Mouse (Mus musculus) MEL (cell line): Measurements from ENCODE around the gene Rapgef4. TPM values are rescaled to one million over a fixed set of nuclear protein-coding genes. Genes with fewer than 3 reads are reported as not detected.

Experiments
- DNase-seq: peaks from one replicate; pipeline ENCODE4 v3.0.0; 2011; ENCODE audit warnings: low read depth, low spot score
- H3K27ac ChIP-seq: 2 replicates; pipeline ENCODE4 v1.5.1; 2012; ENCODE audit warnings: low read depth, mild to moderate bottlenecking, control low read depth, low read length, moderate library complexity; ENCODE audit not compliant: control insufficient read depth
- H3K27me3 ChIP-seq, 2 experiments: fragments of 150-350 bp in 1 of 2; sonication (generic) in 1 of 2; 2 replicates each; pipeline ENCODE4 v1.6.1; 2012; ENCODE audit warnings: low read length in 2 of 2, mild to moderate bottlenecking in 2 of 2, improper control_type of control experiment in 1 of 2, moderate library complexity in 1 of 2; ENCODE audit not compliant: insufficient read depth in 2 of 2, control insufficient read depth in 1 of 2
- H3K36me3 ChIP-seq, 2 experiments: 2 replicates each; pipeline ENCODE4 v1.6.1; 2012 to 2014; ENCODE audit warnings: low read length in 2 of 2, improper control_type of control experiment in 1 of 2, inconsistent platforms in 1 of 2, mild to moderate bottlenecking in 1 of 2; ENCODE audit not compliant: insufficient read depth in 2 of 2, control insufficient read depth in 1 of 2
- H3K4me1 ChIP-seq, 2 experiments: fragments of 150-350 bp in 1 of 2; sonication (generic) in 1 of 2; 2 replicates each; pipeline ENCODE4 v1.6.1; 2012; ENCODE audit warnings: low read length in 2 of 2, improper control_type of control experiment in 1 of 2, mild to moderate bottlenecking in 1 of 2; ENCODE audit not compliant: insufficient read depth in 2 of 2, control insufficient read depth in 1 of 2
- H3K4me3 ChIP-seq, 2 experiments: fragments of 150-350 bp in 1 of 2; sonication (generic) in 1 of 2; 2 replicates each; pipeline ENCODE4 v1.5.1; 2012; ENCODE audit warnings: low read depth in 2 of 2, low read length in 2 of 2, mild to moderate bottlenecking in 2 of 2, moderate library complexity in 2 of 2, control low read depth in 1 of 2, improper control_type of control experiment in 1 of 2; ENCODE audit not compliant: control insufficient read depth in 1 of 2, insufficient read depth in 1 of 2
- H3K79me2 ChIP-seq: 2 replicates; pipeline ENCODE4 v1.6.1; 2012; ENCODE audit warnings: mild to moderate bottlenecking, low read length, moderate library complexity; ENCODE audit not compliant: control insufficient read depth, poor library complexity, insufficient read depth
- H3K9ac ChIP-seq: 2 replicates; pipeline ENCODE4 v1.6.1; 2012; ENCODE audit warnings: low read depth, mild to moderate bottlenecking, control low read depth, low read length, moderate library complexity; ENCODE audit not compliant: control insufficient read depth, poor library complexity, severe bottlenecking
- H3K9me3 ChIP-seq: fragments of 150-350 bp; sonication (generic); replicated peaks from 2 replicates; pipeline ENCODE4 v1.6.1; 2012; ENCODE audit warnings: mild to moderate bottlenecking, low read length, improper control_type of control experiment, moderate library complexity; ENCODE audit not compliant: insufficient read depth
- CHD1 ChIP-seq: IDR thresholded peaks from 2 replicates; pipeline ENCODE4 v1.6.1; 2012; ENCODE audit warnings: low read depth, mild to moderate bottlenecking, inconsistent platforms, low read length, improper control_type of control experiment
- CHD2 ChIP-seq: IDR thresholded peaks from 2 replicates; pipeline ENCODE4 v1.6.1; 2011; ENCODE audit warnings: low read length, improper control_type of control experiment
- ELF1 ChIP-seq: IDR thresholded peaks from 2 replicates; pipeline ENCODE4 v1.6.1; 2014; ENCODE audit warnings: low read depth, mild to moderate bottlenecking, inconsistent platforms, low read length, improper control_type of control experiment, moderate library complexity
- KAT2A ChIP-seq: conservative IDR thresholded peaks from 2 replicates; pipeline ENCODE4 v1.6.1; 2012; ENCODE audit warnings: low read depth, low read length, improper control_type of control experiment, inconsistent platforms
- MAFK ChIP-seq: IDR thresholded peaks from 2 replicates; pipeline ENCODE4 v1.6.1; 2011; ENCODE audit warnings: low read depth, mild to moderate bottlenecking, low read length, improper control_type of control experiment, borderline replicate concordance
- MYB ChIP-seq: IDR thresholded peaks from 2 replicates; pipeline ENCODE4 v1.6.1; 2011; ENCODE audit warnings: mild to moderate bottlenecking, low read depth, low read length, improper control_type of control experiment
- MYC ChIP-seq: IDR thresholded peaks from 2 replicates; pipeline ENCODE4 v1.6.1; 2011; ENCODE audit warnings: low read depth, mild to moderate bottlenecking, low read length, improper control_type of control experiment, moderate library complexity
- NRF1 ChIP-seq: IDR thresholded peaks from 2 replicates; pipeline ENCODE4 v1.6.1; 2014; ENCODE audit warnings: low read depth, mild to moderate bottlenecking, inconsistent platforms, low read length, improper control_type of control experiment, moderate library complexity; ENCODE audit not compliant: poor library complexity, insufficient read depth, severe bottlenecking
- POLR2A ChIP-seq, 2 experiments: IDR thresholded peaks; 2 replicates each; pipeline ENCODE4 v1.6.1; 2011 to 2012; ENCODE audit warnings: low read length in 2 of 2, mild to moderate bottlenecking in 2 of 2, control low read depth in 1 of 2, improper control_type of control experiment in 1 of 2, low read depth in 1 of 2, moderate library complexity in 1 of 2; ENCODE audit not compliant: control insufficient read depth in 1 of 2, insufficient read depth in 1 of 2, poor library complexity in 1 of 2
- TBP ChIP-seq: IDR thresholded peaks from 2 replicates; pipeline ENCODE4 v1.8.0; 2011; ENCODE audit warnings: low read depth, low read length, improper control_type of control experiment
- TCF12 ChIP-seq: IDR thresholded peaks from 2 replicates; pipeline ENCODE4 v1.6.1; 2014; ENCODE audit warnings: low read depth, mild to moderate bottlenecking, inconsistent platforms, low read length, improper control_type of control experiment, moderate library complexity
- USF2 ChIP-seq, 2 experiments: IDR thresholded peaks; 2 replicates each; pipeline ENCODE4 v1.6.1; 2011 to 2012; ENCODE audit warnings: improper control_type of control experiment in 2 of 2, low read length in 2 of 2, borderline replicate concordance in 1 of 2, inconsistent platforms in 1 of 2, low read depth in 1 of 2, mild to moderate bottlenecking in 1 of 2; ENCODE audit not compliant: insufficient read depth in 1 of 2
- ZC3H11A ChIP-seq: IDR thresholded peaks from 2 replicates; pipeline ENCODE4 v1.6.1; 2012; ENCODE audit warnings: low read depth, mild to moderate bottlenecking, inconsistent platforms, low read length, improper control_type of control experiment
- polyA plus RNA-seq, 2 experiments: library from polyadenylated mRNA; stranded (reverse) in 1 of 2; unstranded in 1 of 2; fragments of >175 nt in 1 of 2; fragments of >200 nt in 1 of 2; gene quantifications; 2 replicates each; pipeline versions ENCODE4 v1.2.1 to v1.2.4; 2012; ENCODE audit warnings: low replicate concordance in 2 of 2, low read depth in 1 of 2; ENCODE audit not compliant: insufficient read length in 2 of 2, insufficient read depth in 1 of 2, missing spikeins in 1 of 2
- total RNA-seq: library from RNA; depleted of rRNA; stranded (reverse); fragments of 300-350 nt; gene quantifications from 2 replicates; pipeline ENCODE4 v1.2.3, GENCODE M21; 2012

The Rapgef4 gene
- total and polyA plus RNA-seq, 3 experiments = not detected

GRCm38 (mm10) chr2:71985730-71986129 is 4.7 kb downstream of the Rapgef4 start:
- no peak for DNase-seq
- peaks cover 0 to 5% of the 10 kb centered on the region in 2 experiments; a peak in 2 of 4 replicates for H3K36me3 ChIP-seq
- no peak overlapping the region for H3K27ac ChIP-seq
- H3K27me3 ChIP-seq = peaks cover 0 to 3% of the 10 kb centered on the region in 2 experiments; a peak in 3 of 4 replicates
- TF ChIP-seq KAT2A (no peak), MYC (no peak), CHD1 (no peak), TBP (no peak), POLR2A (IDR thresholded peaks at IDR 0.05; ENCODE audit: control insufficient read depth in 1 of 2, insufficient read depth in 1 of 2, low read depth in 1 of 2, low read length in 2 of 2, poor library complexity in 1 of 2) (no peak), USF2 (IDR thresholded peaks at IDR 0.05; ENCODE audit: borderline replicate concordance in 1 of 2, insufficient read depth in 1 of 2, low read depth in 1 of 2, low read length in 2 of 2) (no peak), ELF1 (no peak), MAFK (no peak)
- H3K9me3 ChIP-seq = no peaks in the 10 kb centered on the region
- H3K79me2 ChIP-seq = no peaks in the 10 kb centered on the region
- no peak overlapping the region for H3K9ac ChIP-seq
- H3K4me3 ChIP-seq = no peak overlapping the region
- peaks cover 0 to 4% of the 10 kb centered on the region in 2 experiments; a peak in 2 of 4 replicates for H3K4me1 ChIP-seq

GRCm38 (mm10) chr2:71986276-71986848 is 5.3 kb downstream of the Rapgef4 start:
- Histone ChIP-seq H3K4me3 (no peak overlapping the region), H3K79me2 (no peaks in the 10 kb centered on the region), H3K27ac (no peak overlapping the region), H3K4me1 (peaks cover 0 to 4% of the 10 kb centered on the region in 2 experiments; a peak in 2 of 4 replicates), H3K36me3 (peaks cover 0 to 5% of the 10 kb centered on the region in 2 experiments; a peak in 2 of 4 replicates), H3K27me3 (peaks cover 0 to 3% of the 10 kb centered on the region in 2 experiments; a peak in 3 of 4 replicates), H3K9me3 (no peaks in the 10 kb centered on the region), H3K9ac (no peak overlapping the region)
- no peak for DNase-seq
- TF ChIP-seq MAFK = no peak
- no peak for TF ChIP-seq TCF12

GRCm38 (mm10) chr2:71988572-71988971 is 7.5 kb downstream of the Rapgef4 start:
- Histone ChIP-seq H3K4me1 (no peaks in the 10 kb centered on the region), H3K27me3 (peaks cover 0 to 3% of the 10 kb centered on the region in 2 experiments; a peak in 3 of 4 replicates), H3K4me3 (no peak overlapping the region), H3K79me2 (no peaks in the 10 kb centered on the region), H3K36me3 (no peaks in the 10 kb centered on the region), H3K27ac (no peak overlapping the region), H3K9ac (no peak overlapping the region), H3K9me3 (no peaks in the 10 kb centered on the region)
- no peak for DNase-seq
- TF ChIP-seq MYB = no peak
- TF ChIP-seq NRF1 = no peak
- TF ChIP-seq CHD2 = no peak
- no peak for TF ChIP-seq ZC3H11A
